22 mouse cellular contexts compared by ENCODE assay signal in the genomic region with DNA sequence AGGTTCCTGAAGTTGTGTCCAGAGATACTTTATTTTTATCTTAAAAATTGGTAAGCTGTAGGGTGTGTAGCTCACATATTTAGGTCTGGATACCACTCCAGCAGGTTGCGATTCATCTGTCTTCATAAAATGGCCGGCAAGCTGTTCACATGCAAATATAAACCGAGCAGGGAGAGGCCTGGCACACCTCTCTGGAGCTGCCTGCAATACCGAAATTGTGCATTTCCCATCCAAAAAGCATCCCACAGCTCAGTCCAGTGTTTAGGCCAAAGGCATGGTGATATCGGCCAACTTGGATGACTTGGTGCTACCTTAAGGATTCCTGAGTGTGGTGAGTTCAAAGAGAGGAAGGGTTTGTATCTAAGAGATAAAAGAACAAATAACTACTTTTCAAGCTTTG.
A peak's percentile ranks its signal among the peaks of the same experiment; 100 is the strongest.
DNase-seq lines count a peak whose midpoint lies in the region; ATAC-seq lines count a peak whose summit lies in the region.
"Had no signal": no experiment of that assay in that cellular context is flagged by ENCODE, and none has a peak within 500 bp of the region (broad histone marks: within the 10 kb centered on the region; RNA-seq: fewer than 3 reads in every experiment).

No protein-coding gene starts in this region.

- DNase-seq in frontal cortex, postnatal 36 days (ENCODE audit: low spot score in 2 of 2) = no peak
- DNase-seq in R1 (ENCODE audit: low read depth, low spot score) = peak; percentile 12
- DNase-seq in cerebellum, adult 18-20 months = peak; percentile 60 to 67
- DNase-seq in cerebellum, postnatal 14 days = peak; percentile 69 to 76
- DNase-seq in adrenal gland, adult (ENCODE audit: inconsistent age in 2 of 2, low spot score in 1 of 2) = no peak
- no peak for DNase-seq in lung, postnatal 36 days
- DNase-seq: adrenal gland, postnatal 10 days; gastrocnemius, adult 2 months; heart, postnatal 4 days; kidney, adult 8-10 months; kidney, postnatal 14 days; layer of hippocampus, adult 9-11 months; lung, adult 18-20 months; lung, postnatal 10 days; thymus, adult 2 months; thymus, postnatal 4 days had no signal

- ATAC-seq in frontal cortex, adult (ENCODE audit: low TSS enrichment) = peak; percentile 34; the same call in 1 of the 2 replicates
- no peak for ATAC-seq in megakaryocyte-erythroid progenitor cell, adult 5-6 weeks (replicated peaks; ENCODE audit: low FRiP score, low TSS enrichment, poor library complexity, severe bottlenecking)
- ATAC-seq: activated CD4-positive, CD25-positive, alpha-beta regulatory T cell, adult 4 months; inflammation-experienced regulatory T-cells, adult 6 months; liver, embryonic 12.5 days; midbrain, embryonic 13.5 days had no signal

Comparison
In these comparisons a context has a peak if more than half of its experiments do, and no peak if none do; other contexts are left out.
1. DNase-seq: peak in R1 (single experiment), cerebellum, adult 18-20 months (2 of 2) and cerebellum, postnatal 14 days (2 of 2); none in frontal cortex, postnatal 36 days (0 of 2), adrenal gland, adult (0 of 2) and lung, postnatal 36 days (single experiment).